Mouse (Mus musculus) brain, embryonic 14.5 days (tissue): ENCODE results near the gene Alg14.

Experiments
- CTCF ChIP-seq: fragments of 200-500 bp; IDR thresholded peaks from 2 replicates; pipeline ENCODE4 v1.5.1; 2012; ENCODE audit warnings: inconsistent platforms, mild to moderate bottlenecking, moderate library complexity, borderline replicate concordance; ENCODE audit not compliant: insufficient read depth, insufficient read length; ENCODE audit errors: extremely low read depth
- POLR2A ChIP-seq: fragments of 200-500 bp; IDR thresholded peaks from 2 replicates; pipeline ENCODE4 v1.6.1; 2012; ENCODE audit warnings: mild to moderate bottlenecking, inconsistent platforms, borderline replicate concordance; ENCODE audit not compliant: poor library complexity, insufficient read depth, insufficient read length, severe bottlenecking; ENCODE audit errors: extremely low read depth

DNA sequence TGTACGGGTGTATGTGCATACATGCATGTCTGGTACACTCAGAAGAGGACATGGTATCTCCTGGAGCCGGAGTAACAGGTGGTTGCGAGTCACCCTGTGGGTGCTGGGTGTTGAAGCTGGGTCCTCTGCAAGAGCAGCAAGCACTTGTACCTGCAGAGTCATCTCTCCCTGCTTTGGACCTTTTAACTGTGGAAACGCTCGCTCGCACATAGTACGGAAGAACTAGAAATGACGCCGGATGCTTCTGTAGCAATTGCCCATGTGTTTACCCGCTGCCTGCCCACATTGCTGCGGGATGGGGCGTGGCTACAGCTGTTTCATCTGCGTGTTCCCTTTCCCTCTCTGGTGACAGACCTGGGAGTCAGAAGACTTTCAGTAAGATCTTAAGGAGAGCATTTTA lies 78.7 kb downstream of the Alg14 start:
- no peak for TF ChIP-seq CTCF
- no peak for TF ChIP-seq POLR2A
